Mouse (Mus musculus) adrenal gland, postnatal 0 days (tissue): ENCODE measurements around the gene Thoc3. TPM values are rescaled to one million over a fixed set of nuclear protein-coding genes. Genes with fewer than 3 reads are reported as not detected.

ENCODE experiments used
- polyA plus RNA-seq: library from polyadenylated mRNA; unstranded; fragments of >200 nt; fragmentation: Nextera tagmentation; extraction: Ambion mirVana; gene quantifications from 2 replicates; pipeline ENCODE4 v1.2.1, GENCODE M21; 2015

Gene Thoc3
- 68.0 and 98.2 TPM in 2 replicates for polyA plus RNA-seq

DNA sequence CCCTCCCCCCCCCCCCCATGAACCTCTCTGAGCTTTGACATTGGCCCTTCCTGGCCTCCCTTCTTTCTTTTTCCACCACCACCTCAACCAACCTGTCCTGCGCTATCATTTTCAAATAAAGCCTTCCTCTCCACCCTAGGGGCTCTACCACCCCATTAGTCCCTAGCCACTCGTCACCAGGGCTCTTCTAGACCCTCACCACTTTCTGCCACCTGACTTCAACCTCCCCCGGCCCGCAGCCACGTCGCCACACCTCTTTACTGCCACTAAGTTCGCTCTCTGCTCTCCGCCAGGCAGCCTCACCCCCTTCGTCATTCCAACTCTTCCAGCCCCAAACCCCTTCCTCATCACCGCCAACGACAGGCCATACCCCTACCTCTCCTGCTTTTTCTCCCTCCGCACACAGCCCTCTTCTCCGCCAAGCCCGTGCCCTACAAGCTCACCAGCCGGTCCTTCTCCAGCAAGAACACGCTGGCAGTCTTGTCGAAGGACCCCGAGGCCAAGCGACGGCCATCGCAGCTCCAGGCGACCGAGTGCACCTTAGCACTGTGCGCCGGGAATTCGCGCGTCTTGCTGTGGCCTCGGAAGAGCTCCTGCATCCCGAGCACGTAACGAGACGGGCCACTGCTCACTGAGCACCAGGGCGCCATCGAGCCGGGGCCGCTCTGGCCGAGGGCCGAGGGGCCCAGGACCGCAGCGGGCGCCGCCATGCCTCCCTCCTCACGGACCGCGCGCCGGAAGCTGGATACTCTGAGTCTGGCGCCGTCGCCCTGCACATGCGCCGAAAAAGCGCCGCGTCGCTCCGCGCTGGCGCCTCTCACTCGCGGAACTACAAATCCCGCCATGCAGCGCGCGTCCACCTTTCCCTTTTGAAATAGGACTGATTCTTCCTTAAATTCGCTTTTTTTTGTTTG is at the start of gene Thoc3:
TSS of gene Thoc3 (minus strand) at position 752 of the 914 bp plus-strand sequence.

DNA sequence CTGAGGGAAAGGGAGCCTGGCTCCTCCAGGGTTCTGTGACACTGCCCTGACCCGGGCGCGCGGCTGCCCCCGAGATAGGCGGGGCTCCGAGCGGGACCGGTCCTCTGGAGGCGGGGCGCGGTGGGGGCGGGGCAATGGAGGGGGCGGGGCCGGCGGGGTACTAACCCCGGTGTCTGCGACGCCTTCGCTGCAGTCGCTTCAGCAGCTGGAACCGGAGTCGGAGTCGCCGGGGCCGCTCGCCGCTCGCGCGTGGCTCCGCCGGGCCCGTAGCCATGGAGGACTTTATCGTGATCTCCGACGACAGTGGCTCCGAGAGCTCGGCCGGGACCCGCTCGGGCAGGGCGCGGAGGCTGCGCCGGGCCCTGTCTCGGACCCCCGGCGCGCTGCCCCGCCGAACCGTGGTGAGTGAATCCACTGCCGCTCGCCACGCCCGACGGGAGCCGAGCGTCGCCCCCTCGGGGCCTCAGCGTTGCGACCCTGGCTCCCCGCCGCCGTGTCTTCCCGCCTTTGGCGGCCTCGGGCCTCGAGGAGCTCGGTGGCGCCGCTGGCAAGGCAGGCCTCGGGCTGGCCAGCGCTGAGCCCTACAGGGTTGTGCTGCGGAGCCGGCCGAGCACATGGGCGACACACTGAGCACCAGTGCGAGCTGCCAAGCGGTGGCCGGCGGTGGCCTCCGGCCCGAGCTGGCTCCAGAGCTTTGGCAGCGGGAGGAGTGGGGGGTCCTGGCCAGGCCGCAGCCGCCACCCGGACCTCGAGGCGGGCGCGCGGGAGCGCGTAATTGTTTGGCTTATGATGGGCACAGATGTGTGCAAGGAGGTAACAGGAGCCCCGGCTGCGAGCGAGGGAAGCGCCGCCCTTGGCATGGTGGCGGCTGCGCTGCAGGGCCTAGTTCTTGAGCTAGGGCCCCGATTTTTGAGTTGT is 35.2 kb upstream of the Thoc3 start, which contains the start of gene Simc1:
TSS of gene Simc1 (plus strand) at position 176 of the 918 bp plus-strand sequence.

Other genes with a start within 250 kb of the Thoc3 start
- 6.5 and 6.6 TPM in 2 replicates for gene Cplx2, start 97.5 kb downstream of the Thoc3 start, polyA plus RNA-seq
- gene Simc1, start 34.9 kb upstream of the Thoc3 start, polyA plus RNA-seq = 6.0 and 7.1 TPM in 2 replicates
- gene 4833439L19Rik, start 96.6 kb upstream of the Thoc3 start, polyA plus RNA-seq = 80.9 and 116 TPM in 2 replicates
- gene Arl10, start 106.2 kb upstream of the Thoc3 start, polyA plus RNA-seq = 25.8 and 34.1 TPM in 2 replicates
- gene Nop16, start 121.2 kb upstream of the Thoc3 start, polyA plus RNA-seq = 60.6 and 70.1 TPM in 2 replicates
- 233 and 359 TPM in 2 replicates for gene Higd2a, start 121.4 kb upstream of the Thoc3 start, polyA plus RNA-seq
- 63.4 and 81.3 TPM in 2 replicates for gene Cltb, start 142.5 kb upstream of the Thoc3 start, polyA plus RNA-seq
- gene Faf2, start 152.9 kb upstream of the Thoc3 start, polyA plus RNA-seq = 51.6 and 68.5 TPM in 2 replicates
- gene Rnf44, start 225.1 kb upstream of the Thoc3 start, polyA plus RNA-seq = 53.9 and 65.9 TPM in 2 replicates
- gene Cdhr2, start 232.6 kb upstream of the Thoc3 start, polyA plus RNA-seq = 0.30 and 1.0 TPM in 2 replicates